Mouse (Mus musculus) hindbrain, embryonic 10.5 days (tissue): ENCODE measurements at regions not wholly inside any gene's neighbourhood (a gene's known extent, or its start where the extent isn't known, plus 50 kb on each side); places are given as distances from the start of the nearest gene placed in this dataset.
A peak's percentile ranks its signal among the peaks of the same experiment; 100 is the strongest.

Experiments
- DNase-seq: peaks from one replicate; pipeline ENCODE4 v3.0.0-alpha.2; 2017; ENCODE audit warnings: low spot score
- H3K27ac ChIP-seq: fragments of 300-500 bp; sonication (generic); 2 replicates; pipeline ENCODE4 v1.5.1; 2016; ENCODE audit warnings: mild to moderate bottlenecking, moderate library complexity
- H3K27me3 ChIP-seq: fragments of 300-500 bp; sonication (generic); 2 replicates; pipeline ENCODE4 v1.6.1; 2016; ENCODE audit warnings: mild to moderate bottlenecking; ENCODE audit not compliant: poor library complexity, insufficient read depth, severe bottlenecking
- H3K36me3 ChIP-seq: fragments of 300-500 bp; sonication (generic); 2 replicates; pipeline ENCODE4 v1.6.1; 2016; ENCODE audit warnings: mild to moderate bottlenecking, moderate library complexity
- H3K4me1 ChIP-seq: fragments of 300-500 bp; sonication (generic); replicated peaks from 2 replicates; pipeline ENCODE4 v1.6.1; 2016; ENCODE audit warnings: mild to moderate bottlenecking
- H3K4me3 ChIP-seq: fragments of 300-500 bp; sonication (generic); 2 replicates; pipeline ENCODE4 v1.5.1; 2016; ENCODE audit warnings: mild to moderate bottlenecking, moderate library complexity
- H3K9me3 ChIP-seq: fragments of 300-500 bp; sonication (generic); 2 replicates; pipeline ENCODE4 v1.6.1; 2016; ENCODE audit warnings: mild to moderate bottlenecking, moderate library complexity
- WGBS: fragments of 180-500 bp; shearing (Covaris S2); methylation state at CpG from one replicate; pipeline ENCODE4 v1.1.7; 2016; 5-methylcytosine and 5-hydroxymethylcytosine counted together

DNA sequence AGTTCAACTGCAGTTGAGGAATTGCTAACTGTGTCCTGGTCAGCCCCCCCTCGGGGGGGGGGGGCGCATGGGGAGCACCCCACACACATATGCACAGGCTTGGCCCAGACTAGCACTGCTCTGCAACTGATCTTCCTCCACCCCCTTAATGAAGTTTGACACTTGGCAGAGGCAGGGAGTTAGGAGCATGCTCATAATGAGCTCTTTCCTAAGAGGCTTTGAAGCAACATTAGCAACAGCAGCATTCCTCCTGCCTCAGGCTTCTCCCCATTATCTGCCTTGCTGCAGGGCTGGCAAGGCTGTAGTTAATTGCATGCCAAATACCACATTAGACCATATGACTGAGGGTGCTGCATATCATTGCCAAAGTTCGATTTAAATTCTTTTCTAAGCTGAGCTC, 235.4 kb upstream of the F930015N05Rik start:
- WGBS, result 59% methylated on average over 3 of the region's 3 CpGs

GRCm38 (mm10) chr11:64673546-64673945, 237.1 kb upstream of the F930015N05Rik start:
- no peak for DNase-seq
- Histone ChIP-seq H3K4me3 (no peak overlapping the region), H3K36me3 (no peaks in the 10 kb centered on the region), H3K27ac (no peak overlapping the region), H3K4me1 (no peaks in the 10 kb centered on the region), H3K9me3 (peaks cover 11% of the 10 kb centered on the region; the same call in 1 of the 2 replicates), H3K27me3 (no peaks in the 10 kb centered on the region)
- WGBS, result 74% methylated on average over 4 of the region's 4 CpGs

More for the DNA sequence above, 235.4 kb upstream of the F930015N05Rik start:
- Histone ChIP-seq H3K27me3 (no peaks in the 10 kb centered on the region), H3K36me3 (no peaks in the 10 kb centered on the region), H3K9me3 (peaks cover 6% of the 10 kb centered on the region; the same call in 1 of the 2 replicates), H3K27ac (no peak overlapping the region), H3K4me1 (no peaks in the 10 kb centered on the region), H3K4me3 (no peak overlapping the region)
- DNase-seq, result no peak

- DNase-seq, result no peak
- no peak overlapping the region for H3K27ac ChIP-seq
- WGBS, result 75% methylated on average over 1 of the region's 1 CpGs
- H3K36me3 ChIP-seq, result no peaks in the 10 kb centered on the region
- H3K9me3 ChIP-seq, result no peaks in the 10 kb centered on the region
- no peak overlapping the region for H3K4me3 ChIP-seq
- no peaks in the 10 kb centered on the region for H3K4me1 ChIP-seq
- H3K27me3 ChIP-seq, result no peaks in the 10 kb centered on the region
These were observed 267.3 kb upstream of the F930015N05Rik start for GRCm38 (mm10) chr11:64703776-64704175.

DNA sequence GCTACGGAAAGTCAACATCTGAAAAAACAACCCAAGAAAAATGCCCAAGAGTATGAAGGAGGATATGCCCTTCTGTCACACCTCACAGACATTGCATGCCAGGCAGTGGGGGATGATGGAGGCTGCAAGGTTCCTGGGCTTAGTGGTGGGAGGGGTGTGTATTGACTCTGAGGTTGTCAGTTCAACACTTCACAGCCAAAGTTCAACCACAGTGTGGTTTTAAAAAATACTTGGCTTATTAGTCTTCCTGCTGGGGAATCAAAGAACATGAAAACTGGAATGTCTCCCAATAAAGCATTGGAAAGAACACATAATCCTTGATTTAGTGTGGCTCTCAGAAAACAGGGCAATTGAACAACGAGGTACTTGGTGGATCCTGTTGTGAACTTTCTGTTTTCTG, 267.0 kb upstream of the Elac2 start:
- 85% methylated on average over 2 of the region's 2 CpGs for WGBS
- H3K4me1 ChIP-seq, result no peaks in the 10 kb centered on the region
- no peak overlapping the region for H3K4me3 ChIP-seq
- H3K9me3 ChIP-seq, result no peaks in the 10 kb centered on the region
- no peak overlapping the region for H3K27ac ChIP-seq
- no peak for DNase-seq
- no peaks in the 10 kb centered on the region for H3K36me3 ChIP-seq
- H3K27me3 ChIP-seq, result no peaks in the 10 kb centered on the region

- DNase-seq, result no peak
- 79% methylated on average over 1 of the region's 1 CpGs for WGBS
These were observed 263.7 kb upstream of the Elac2 start for GRCm38 (mm10) chr11:64715182-64715581.

DNA sequence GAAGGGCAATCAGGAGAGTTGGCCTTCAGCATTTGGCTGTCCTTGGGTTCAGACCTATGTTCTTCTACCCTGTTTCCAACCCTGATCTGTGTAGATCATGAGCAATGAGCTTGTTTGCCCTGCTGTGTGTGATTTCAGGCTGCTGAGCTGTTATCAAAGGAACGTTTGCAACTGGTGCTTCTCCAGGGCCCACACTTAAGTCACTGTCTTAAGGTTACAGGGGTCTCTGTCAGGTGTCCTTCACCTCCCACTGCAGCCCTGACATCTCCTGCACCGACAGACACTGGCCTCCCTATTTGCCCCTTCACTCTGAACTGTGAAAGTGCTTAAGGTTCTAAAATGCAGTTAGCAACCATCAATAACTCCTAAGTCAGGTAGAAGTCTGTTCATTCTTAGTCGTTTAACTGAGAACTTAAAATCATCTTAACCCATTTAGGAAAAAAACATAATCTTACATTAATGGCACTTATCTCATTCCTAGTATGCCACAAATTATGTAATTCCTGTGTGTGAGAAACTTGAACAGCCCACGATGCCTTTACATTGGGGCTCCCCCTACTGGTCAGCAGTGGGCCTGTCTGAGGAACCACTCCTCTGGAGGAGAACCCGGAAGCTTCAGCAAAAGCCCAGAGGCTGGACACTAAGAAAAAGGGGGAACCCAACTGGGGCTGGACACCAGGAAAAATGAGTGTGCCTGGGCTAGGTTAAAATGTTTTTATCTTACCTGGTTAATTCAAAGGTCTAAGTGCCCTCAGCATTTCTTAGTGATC, 260.3 kb upstream of the Elac2 start:
- 24% methylated on average over 5 of the region's 5 CpGs for WGBS
- H3K4me3 ChIP-seq, result no peak overlapping the region
- H3K36me3 ChIP-seq, result no peaks in the 10 kb centered on the region
- H3K4me1 ChIP-seq, result 0 out of 2 replicates have a peak, but pooled peaks cover 5% of the 10 kb centered on the region
- DNase-seq, result peak; percentile 78
- no peaks in the 10 kb centered on the region for H3K9me3 ChIP-seq
- H3K27me3 ChIP-seq, result 0 out of 2 replicates have a peak, but pooled peaks cover 9% of the 10 kb centered on the region
- no peak overlapping the region for H3K27ac ChIP-seq

More at GRCm38 (mm10) chr11:64715182-64715581, 263.7 kb upstream of the Elac2 start:
- Histone ChIP-seq H3K27ac (no peak overlapping the region), H3K9me3 (no peaks in the 10 kb centered on the region), H3K4me3 (no peak overlapping the region), H3K4me1 (no peaks in the 10 kb centered on the region), H3K27me3 (0 out of 2 replicates have a peak, but pooled peaks cover 9% of the 10 kb centered on the region), H3K36me3 (no peaks in the 10 kb centered on the region)

DNA sequence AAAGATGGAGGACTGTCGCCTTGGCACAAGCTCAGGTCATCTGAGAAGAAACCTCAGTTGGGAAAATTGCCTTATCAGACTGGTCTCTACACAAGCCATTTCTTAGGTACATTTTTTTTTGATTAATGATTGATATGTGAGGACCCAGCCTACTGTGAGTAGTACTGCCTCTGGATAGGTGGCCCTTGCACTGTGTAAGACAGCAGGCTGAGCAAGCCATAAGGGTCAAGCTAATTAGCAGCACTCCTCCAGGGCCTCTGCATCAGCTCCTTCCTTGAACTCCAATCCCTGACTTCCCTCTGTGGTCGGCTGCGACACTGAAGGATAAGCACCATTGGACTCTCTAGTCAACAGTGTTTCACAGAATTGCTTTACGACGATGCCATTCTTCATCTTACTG, 252.6 kb upstream of the Elac2 start:
- no peak for DNase-seq
- Histone ChIP-seq H3K27ac (no peak overlapping the region), H3K4me3 (no peak overlapping the region), H3K9me3 (no peaks in the 10 kb centered on the region), H3K4me1 (0 out of 2 replicates have a peak, but pooled peaks cover 5% of the 10 kb centered on the region), H3K27me3 (no peaks in the 10 kb centered on the region), H3K36me3 (no peaks in the 10 kb centered on the region)
- 94% methylated on average over 5 of the region's 5 CpGs for WGBS

GRCm38 (mm10) chr11:64727841-64728421, 250.9 kb upstream of the Elac2 start:
- WGBS, result 71% methylated on average over 5 of the region's 5 CpGs
- no peak overlapping the region for H3K4me3 ChIP-seq

GRCm38 (mm10) chr11:64738948-64739347, 239.9 kb upstream of the Elac2 start:
- no peaks in the 10 kb centered on the region for H3K36me3 ChIP-seq
- peaks cover 5% of the 10 kb centered on the region; the same call in 1 of the 2 replicates for H3K4me1 ChIP-seq
- H3K27me3 ChIP-seq, result no peaks in the 10 kb centered on the region
- H3K9me3 ChIP-seq, result no peaks in the 10 kb centered on the region
- no peak overlapping the region for H3K27ac ChIP-seq
- 84% methylated on average over 7 of the region's 7 CpGs for WGBS
- no peak for DNase-seq
- H3K4me3 ChIP-seq, result no peak overlapping the region

More at GRCm38 (mm10) chr11:64727841-64728421, 250.9 kb upstream of the Elac2 start:
- Histone ChIP-seq H3K27ac (no peak overlapping the region), H3K4me1 (no peaks in the 10 kb centered on the region), H3K27me3 (no peaks in the 10 kb centered on the region), H3K9me3 (no peaks in the 10 kb centered on the region), H3K36me3 (no peaks in the 10 kb centered on the region)
- DNase-seq, result no peak

GRCm38 (mm10) chr11:64743753-64744152, 235.1 kb upstream of the Elac2 start:
- no peak overlapping the region for H3K27ac ChIP-seq
- no peaks in the 10 kb centered on the region for H3K27me3 ChIP-seq
- no peaks in the 10 kb centered on the region for H3K36me3 ChIP-seq
- no peak overlapping the region for H3K4me3 ChIP-seq
- 77% methylated on average over 4 of the region's 4 CpGs for WGBS
- no peaks in the 10 kb centered on the region for H3K9me3 ChIP-seq
- H3K4me1 ChIP-seq, result peaks cover 5% of the 10 kb centered on the region; the same call in 1 of the 2 replicates
- no peak for DNase-seq

DNA sequence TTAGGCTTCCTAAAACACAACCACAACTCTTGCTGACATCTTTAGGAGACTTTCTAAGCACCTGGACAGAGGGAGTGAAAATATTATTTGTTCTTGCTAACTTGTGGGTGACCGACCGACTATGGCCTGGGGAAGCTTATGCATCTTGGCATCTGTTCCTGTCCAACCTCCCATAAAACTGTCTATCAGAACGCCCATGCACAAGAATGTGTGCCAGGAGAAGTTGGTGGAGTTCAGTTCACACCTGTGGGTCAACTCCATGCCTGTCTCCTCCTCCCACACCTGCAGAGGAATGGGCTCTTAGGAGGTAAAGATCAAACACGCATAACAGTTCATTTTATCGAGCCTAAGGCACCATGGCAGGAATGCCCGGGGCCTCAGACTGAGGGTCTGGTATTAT, 232.7 kb upstream of the Elac2 start:
- no peak for DNase-seq
- no peaks in the 10 kb centered on the region for H3K36me3 ChIP-seq
- no peaks in the 10 kb centered on the region for H3K9me3 ChIP-seq
- H3K27me3 ChIP-seq, result no peaks in the 10 kb centered on the region
- no peak overlapping the region for H3K4me3 ChIP-seq
- no peak overlapping the region for H3K27ac ChIP-seq
- WGBS, result 84% methylated on average over 6 of the region's 6 CpGs
- H3K4me1 ChIP-seq, result no peaks in the 10 kb centered on the region

DNA sequence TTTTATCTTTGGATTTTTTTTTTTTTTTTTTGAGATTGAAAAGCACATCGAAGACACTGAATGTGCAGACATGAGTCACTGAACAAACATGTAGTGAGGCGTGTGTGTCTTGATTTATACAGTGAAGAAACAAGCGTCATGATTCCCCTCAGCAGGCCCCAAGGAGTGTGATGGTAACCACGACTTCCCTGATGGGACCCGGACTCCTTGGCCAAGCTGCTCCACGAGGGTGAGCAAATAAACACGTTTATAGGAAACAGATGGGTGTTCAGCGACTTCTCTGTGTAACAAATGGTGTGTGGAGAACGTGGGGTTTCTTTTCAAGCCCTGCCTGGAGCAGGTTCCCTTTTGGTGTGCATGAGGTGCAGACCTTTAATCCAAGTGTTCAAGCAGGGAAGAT, 228.9 kb upstream of the Elac2 start:
- H3K4me1 ChIP-seq, result peaks cover 22% of the 10 kb centered on the region
- H3K27me3 ChIP-seq, result no peaks in the 10 kb centered on the region
- no peaks in the 10 kb centered on the region for H3K36me3 ChIP-seq
- H3K9me3 ChIP-seq, result no peaks in the 10 kb centered on the region
- H3K4me3 ChIP-seq, result no peak overlapping the region
- DNase-seq, result no peak
- no peak overlapping the region for H3K27ac ChIP-seq
- 63% methylated on average over 9 of the region's 9 CpGs for WGBS

- Histone ChIP-seq H3K4me1 (peaks cover 22% of the 10 kb centered on the region), H3K4me3 (no peak overlapping the region), H3K27ac (no peak overlapping the region), H3K27me3 (no peaks in the 10 kb centered on the region), H3K36me3 (no peaks in the 10 kb centered on the region), H3K9me3 (no peaks in the 10 kb centered on the region)
- WGBS, result 70% methylated on average over 3 of the region's 3 CpGs
- no peak for DNase-seq
These were observed 226.5 kb upstream of the Elac2 start for GRCm38 (mm10) chr11:64752299-64752698.
